Mouse (Mus musculus) spleen, adult 2 months (tissue): ENCODE results near the gene Cds1. TPM values are rescaled to one million over a fixed set of nuclear protein-coding genes. Genes with fewer than 3 reads are reported as not detected.

Experiments
- DNase-seq, 2 experiments: peaks; one replicate each; pipeline versions ENCODE4 v3.0.0 to v3.0.0-alpha.2; 2012 to 2021; ENCODE audit warnings: low spot score in 2 of 2, low read depth in 1 of 2
- H3K27ac ChIP-seq: fragments of 200-500 bp; 2 replicates; pipeline ENCODE4 v1.5.1; 2012; ENCODE audit warnings: low read length, inconsistent platforms; ENCODE audit not compliant: insufficient read depth
- H3K27me3 ChIP-seq: fragments of 200-500 bp; 2 replicates; pipeline ENCODE4 v1.6.1; 2012; ENCODE audit warnings: mild to moderate bottlenecking, moderate library complexity, low read length, inconsistent platforms; ENCODE audit not compliant: control insufficient read depth, insufficient read depth
- H3K36me3 ChIP-seq: fragments of 200-500 bp; 2 replicates; pipeline ENCODE4 v1.6.1; 2012; ENCODE audit warnings: mild to moderate bottlenecking, low read length, inconsistent platforms; ENCODE audit not compliant: control insufficient read depth, insufficient read depth
- H3K4me1 ChIP-seq: fragments of 200-500 bp; 2 replicates; pipeline ENCODE4 v1.6.1; 2011; ENCODE audit warnings: inconsistent platforms; ENCODE audit not compliant: control insufficient read depth, insufficient read depth, insufficient read length
- H3K4me3 ChIP-seq: fragments of 200-500 bp; 2 replicates; pipeline ENCODE4 v1.5.1; 2011; ENCODE audit warnings: mild to moderate bottlenecking, inconsistent platforms; ENCODE audit not compliant: insufficient read depth, insufficient read length; ENCODE audit errors: extremely low read depth
- CTCF ChIP-seq: fragments of 200-500 bp; IDR thresholded peaks from 2 replicates; pipeline ENCODE4 v1.5.1; 2011; ENCODE audit warnings: mild to moderate bottlenecking, inconsistent platforms; ENCODE audit not compliant: insufficient read depth, insufficient read length, insufficient replicate concordance; ENCODE audit errors: extremely low read depth
- POLR2A ChIP-seq: fragments of 200-500 bp; IDR thresholded peaks from 2 replicates; pipeline ENCODE4 v1.6.1; 2011; ENCODE audit warnings: low read depth, low read length, inconsistent platforms
- WGBS: fragments of 180-500 bp; shearing (Covaris S2); methylation state at CpG from one replicate; pipeline ENCODE4 v1.1.7; 2018; 5-methylcytosine and 5-hydroxymethylcytosine counted together
- polyA plus RNA-seq: library from polyadenylated mRNA; depleted of rRNA; stranded (reverse); fragments of >200 nt; gene quantifications from 2 replicates; pipeline ENCODE4 v1.2.3, GENCODE M21; 2012

Cds1 gene
- polyA plus RNA-seq, 1 experiment, result 1.7 TPM

DNA sequence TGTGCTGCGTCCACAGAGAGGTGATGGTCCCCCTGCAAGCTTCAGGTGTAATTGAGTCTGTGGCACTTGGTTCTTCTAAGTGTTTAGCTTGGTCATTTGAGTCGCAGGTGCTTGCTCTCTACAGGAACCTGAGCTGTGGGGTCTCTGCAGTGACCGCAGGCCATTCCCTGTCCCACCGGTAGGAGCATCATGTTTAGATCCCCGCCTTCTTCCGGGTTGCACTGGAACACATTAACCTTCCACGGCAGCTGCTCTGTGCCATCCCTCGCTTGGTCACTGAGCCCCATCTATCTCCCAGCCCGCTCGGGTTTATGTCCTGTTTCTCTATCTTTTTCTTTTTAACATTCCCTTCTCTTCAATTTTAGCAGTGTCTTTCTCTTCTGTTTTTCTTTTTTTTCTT is 54.3 kb downstream of the Cds1 start:
- no peaks in the 10 kb centered on the region for H3K27me3 ChIP-seq
- no peak overlapping the region for H3K4me3 ChIP-seq
- WGBS, result 95% methylated on average over 10 of the region's 10 CpGs
- H3K27ac ChIP-seq, result no peak overlapping the region
- TF ChIP-seq CTCF (no peak), POLR2A (no peak)
- DNase-seq, result no peak
- H3K36me3 ChIP-seq, result no peaks in the 10 kb centered on the region
- H3K4me1 ChIP-seq, result no peaks in the 10 kb centered on the region

DNA sequence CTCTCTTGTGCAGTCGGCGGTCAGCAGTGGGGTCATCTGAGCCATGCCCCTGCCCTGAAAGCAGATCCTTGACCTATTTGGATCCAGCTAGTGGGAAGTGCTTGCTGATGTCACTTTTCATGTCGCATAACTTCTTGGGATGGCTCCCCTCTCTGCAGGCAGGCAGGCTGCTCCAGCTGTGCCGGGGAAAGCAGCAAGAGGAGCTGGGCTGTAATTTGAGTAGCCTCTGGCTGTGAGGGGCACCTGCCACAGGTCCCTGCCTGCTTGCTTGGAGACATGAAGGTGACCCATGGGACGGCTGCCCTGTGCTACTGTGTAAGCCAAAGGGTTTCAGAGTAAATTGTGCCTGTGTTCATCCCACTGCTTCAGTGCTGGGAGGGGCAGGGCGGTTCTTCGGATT is 54.9 kb downstream of the Cds1 start:
- H3K27ac ChIP-seq, result no peak overlapping the region
- H3K4me1 ChIP-seq, result no peaks in the 10 kb centered on the region
- TF ChIP-seq POLR2A (no peak), CTCF (no peak)
- no peak overlapping the region for H3K4me3 ChIP-seq
- no peak for DNase-seq
- no peaks in the 10 kb centered on the region for H3K36me3 ChIP-seq
- no peaks in the 10 kb centered on the region for H3K27me3 ChIP-seq
- WGBS, result 85% methylated on average over 7 of the region's 7 CpGs

- no peak for DNase-seq
- no peak overlapping the region for H3K4me3 ChIP-seq
- H3K36me3 ChIP-seq, result no peaks in the 10 kb centered on the region
- H3K4me1 ChIP-seq, result no peaks in the 10 kb centered on the region
- 86% methylated on average over 8 of the region's 8 CpGs for WGBS
- no peaks in the 10 kb centered on the region for H3K27me3 ChIP-seq
- TF ChIP-seq CTCF, result no peak
- H3K27ac ChIP-seq, result no peak overlapping the region
Observed at GRCm38 (mm10) chr5:101821052-101821451, 56.1 kb downstream of the Cds1 start.

DNA sequence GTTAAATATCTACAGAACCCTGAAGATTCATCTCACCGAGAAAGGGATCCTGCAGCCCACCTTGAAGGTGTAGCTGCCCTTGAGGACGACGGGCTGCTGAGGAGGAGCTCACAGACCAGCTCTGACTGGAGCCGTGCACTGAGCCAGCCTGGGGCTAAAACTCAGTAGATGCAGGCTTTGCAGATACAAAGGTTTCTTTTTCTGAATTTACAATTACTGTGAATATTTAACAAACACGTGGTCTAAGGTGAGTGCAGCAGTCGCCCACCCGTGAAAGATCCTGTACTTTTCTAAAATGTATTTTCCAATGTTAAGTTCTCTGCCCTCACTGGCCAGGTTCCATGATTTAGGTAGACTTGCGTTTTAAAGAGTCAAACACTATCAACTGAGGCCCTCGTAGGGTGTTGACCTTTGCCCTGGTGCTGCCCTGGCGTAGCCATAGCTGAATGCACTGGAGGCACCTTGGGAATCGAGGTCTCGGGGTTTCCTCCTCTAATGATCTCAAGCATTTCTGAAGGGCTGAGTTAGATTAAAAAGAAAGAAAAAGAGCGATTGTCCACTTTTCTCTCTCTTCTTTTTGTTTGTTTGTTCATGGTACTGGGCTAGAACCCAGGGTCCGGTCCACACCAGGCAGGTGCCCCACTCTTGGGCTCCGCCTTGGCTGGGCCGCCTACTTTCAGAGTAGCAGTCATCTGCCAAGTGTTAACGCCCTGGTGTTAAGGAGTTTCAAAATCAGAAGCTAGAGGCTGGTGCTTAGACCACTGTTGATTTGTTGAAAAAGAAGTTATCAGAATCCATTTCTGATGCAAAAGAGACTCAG is 56.8 kb downstream of the Cds1 start:
- H3K36me3 ChIP-seq, result no peaks in the 10 kb centered on the region
- DNase-seq, result no peak
- WGBS, result 80% methylated on average over 17 of the region's 17 CpGs

DNA sequence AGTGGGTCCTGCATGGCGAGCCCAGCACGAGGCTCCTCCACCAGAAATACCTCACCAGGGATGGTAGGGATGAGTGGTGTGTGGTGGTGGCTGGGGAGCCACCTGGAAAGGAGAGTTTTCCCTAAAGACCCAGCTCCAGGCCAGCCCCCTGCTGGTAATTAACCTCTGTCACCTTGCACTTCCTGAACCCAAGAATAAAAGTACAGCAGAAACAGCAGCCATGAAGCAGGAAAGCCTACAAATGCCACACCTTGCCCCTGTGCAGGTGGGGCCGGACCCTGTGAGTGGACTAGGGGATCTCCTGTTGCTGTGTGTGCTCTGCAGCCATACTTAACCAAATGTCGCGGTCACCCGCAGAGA is 57.4 kb downstream of the Cds1 start:
- no peak for TF ChIP-seq CTCF
- Histone ChIP-seq H3K27me3 (no peaks in the 10 kb centered on the region), H3K36me3 (no peaks in the 10 kb centered on the region), H3K4me1 (no peaks in the 10 kb centered on the region), H3K27ac (no peak overlapping the region), H3K4me3 (no peak overlapping the region)
- WGBS, result 89% methylated on average over 6 of the region's 6 CpGs
- DNase-seq, result no peak

More for the DNA sequence above, 56.8 kb downstream of the Cds1 start:
- Histone ChIP-seq H3K27ac (no peak overlapping the region), H3K4me3 (no peak overlapping the region), H3K27me3 (no peaks in the 10 kb centered on the region), H3K4me1 (no peaks in the 10 kb centered on the region)
- no peak for TF ChIP-seq POLR2A
- TF ChIP-seq CTCF, result no peak

DNA sequence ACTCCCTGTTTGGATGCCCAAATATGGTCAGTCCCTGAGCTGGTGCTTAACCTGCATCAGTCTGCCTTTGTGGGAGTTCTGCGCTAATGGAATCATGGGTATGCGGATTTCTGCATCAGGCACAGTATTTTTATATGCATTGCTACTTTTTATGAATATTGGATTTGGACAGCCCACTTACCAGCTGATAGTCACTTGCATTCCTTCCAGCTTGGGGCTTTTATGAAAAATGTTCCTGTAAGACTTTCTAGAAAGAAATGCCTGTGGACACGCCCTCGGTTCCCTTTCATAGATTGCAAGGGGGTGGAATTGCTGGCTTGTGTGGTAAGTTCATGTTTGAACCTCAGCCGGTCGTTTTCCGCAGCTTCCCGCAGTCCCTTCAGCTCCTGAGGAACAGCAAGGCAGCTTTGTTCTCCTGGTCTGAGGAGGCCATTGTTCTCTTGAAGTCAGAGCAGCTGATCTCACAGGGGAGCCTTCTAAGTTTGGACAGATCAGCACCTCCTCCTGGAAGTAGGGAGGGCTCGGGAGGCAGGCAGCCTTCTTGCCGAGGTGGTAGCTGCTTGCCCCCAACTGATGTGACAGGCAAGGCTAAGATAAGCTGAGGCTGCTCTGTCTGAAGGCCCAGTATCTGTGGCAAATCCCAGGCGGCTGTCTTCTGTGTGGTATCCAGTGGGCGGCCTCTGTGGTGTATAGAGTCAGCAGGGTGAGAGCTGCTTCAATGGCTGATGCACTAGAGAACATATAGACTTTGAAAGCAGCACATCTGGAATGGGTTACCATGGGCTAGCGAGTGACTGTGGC is 60.4 kb downstream of the Cds1 start:
- no peak for TF ChIP-seq CTCF
- no peak for TF ChIP-seq POLR2A
- no peak overlapping the region for H3K4me3 ChIP-seq
- H3K27me3 ChIP-seq, result no peaks in the 10 kb centered on the region
- H3K4me1 ChIP-seq, result no peaks in the 10 kb centered on the region
- no peak for DNase-seq
- 80% methylated on average over 13 of the region's 13 CpGs for WGBS
- no peak overlapping the region for H3K27ac ChIP-seq
- no peaks in the 10 kb centered on the region for H3K36me3 ChIP-seq

DNA sequence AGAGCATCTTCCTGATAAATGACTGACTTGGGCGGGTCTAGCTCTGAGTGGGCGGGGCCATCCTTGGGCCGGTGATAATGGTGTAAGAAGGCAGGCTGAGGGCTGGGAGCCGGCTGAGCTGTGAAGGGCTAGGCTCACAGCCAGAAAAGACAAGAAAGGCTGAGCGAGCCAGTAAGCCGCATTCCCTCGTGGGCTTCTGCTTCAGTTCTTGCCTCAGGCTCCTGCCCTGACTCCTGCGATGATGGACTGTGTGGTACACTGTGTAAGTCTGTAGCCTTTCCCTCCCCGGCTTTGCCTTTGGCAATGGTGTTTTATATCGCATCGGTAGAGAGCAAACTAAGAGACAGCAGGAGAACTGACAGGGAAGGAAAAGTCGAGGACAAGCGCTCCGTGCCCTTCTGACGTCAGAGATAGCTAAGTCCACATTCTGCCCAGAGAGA is 61.6 kb downstream of the Cds1 start:
- no peak overlapping the region for H3K4me3 ChIP-seq
- TF ChIP-seq POLR2A (no peak), CTCF (no peak)
- H3K27ac ChIP-seq, result no peak overlapping the region
- DNase-seq, result no peak
- H3K36me3 ChIP-seq, result no peaks in the 10 kb centered on the region
- 24% methylated on average over 15 of the region's 15 CpGs for WGBS
- no peaks in the 10 kb centered on the region for H3K27me3 ChIP-seq
- no peaks in the 10 kb centered on the region for H3K4me1 ChIP-seq
